Mouse (Mus musculus): ENCODE results near the gene Ltk.
"Not testable (repeated sequence)": the region's sequence is repeated elsewhere in the genome, so short reads cannot be mapped to it uniquely, and the experiment has no call there.

Gene Ltk

GRCm38 (mm10) chr2:119758101-119758843, 2.0 kb downstream of the Ltk start:
- DNase-seq: peak; percentile 36 to 38

GRCm38 (mm10) chr2:119757601-119758100, 2.6 kb downstream of the Ltk start:
- DNase-seq: peak in 1 of 2 experiments; percentile 21

GRCm38 (mm10) chr2:119749260-119749659, 11.0 kb downstream of the Ltk start:
- no peak for DNase-seq

GRCm38 (mm10) chr2:119747554-119747953, 12.7 kb downstream of the Ltk start:
- DNase-seq: no peak

GRCm38 (mm10) chr2:119745281-119745680, 14.9 kb downstream of the Ltk start:
- DNase-seq: peak in 1 of 2 experiments; percentile 18

GRCm38 (mm10) chr2:119744163-119745111, 15.8 kb downstream of the Ltk start:
- peak; percentile 68 to 81 for DNase-seq

DNA sequence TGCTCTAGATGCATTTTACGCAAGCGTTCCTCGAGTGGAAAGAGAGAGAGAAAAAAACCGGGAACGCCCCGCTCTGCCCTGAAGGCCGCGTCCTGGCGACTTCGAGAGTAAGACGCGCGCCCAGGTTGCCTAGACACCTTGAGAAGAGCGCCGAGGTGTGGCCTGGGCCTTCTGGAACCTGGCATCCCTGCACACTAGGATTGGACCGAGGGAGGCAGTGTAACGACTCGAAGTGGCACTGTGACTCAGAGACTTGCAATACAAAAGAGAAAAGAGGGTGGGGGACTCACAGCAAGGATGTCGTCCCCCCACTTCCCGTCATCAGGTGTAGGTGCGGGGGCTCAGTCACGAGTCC, 16.4 kb downstream of the Ltk start:
- peak; percentile 57 to 78 for DNase-seq

DNA sequence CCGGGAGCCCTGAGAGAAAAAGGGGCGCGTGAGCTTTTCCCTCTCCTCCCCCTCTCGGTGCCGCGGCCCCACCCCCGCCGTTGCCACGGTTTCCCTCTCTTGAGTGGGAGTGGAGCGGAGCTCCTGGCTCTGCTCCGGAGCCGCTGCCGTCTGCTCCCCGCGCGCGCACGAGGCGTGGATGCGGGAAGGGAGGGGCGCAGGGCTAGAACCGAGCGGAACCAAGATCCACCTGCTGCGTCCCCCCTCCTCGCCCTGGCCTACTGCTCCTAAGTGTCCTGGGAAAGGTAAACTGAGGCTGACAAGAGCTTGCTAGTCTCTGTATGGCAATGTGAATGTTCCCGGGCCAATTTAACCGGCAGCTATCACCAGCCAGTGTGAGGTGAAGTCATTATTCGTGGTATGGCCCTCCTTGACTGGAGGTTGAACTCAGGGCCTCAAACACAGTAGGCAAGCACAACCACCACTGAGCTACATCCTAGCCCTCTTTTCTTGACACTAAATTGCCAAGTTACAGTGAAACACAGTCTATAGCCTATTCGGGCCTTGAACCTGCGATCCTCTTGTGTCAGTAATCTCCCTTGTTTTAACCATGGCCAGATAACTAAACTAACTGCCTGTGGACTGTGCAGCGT, 16.9 kb downstream of the Ltk start:
- DNase-seq: peak; percentile 26 to 59

- peak; percentile 39 to 41 for DNase-seq
Measured at GRCm38 (mm10) chr2:119742461-119743175, 17.6 kb downstream of the Ltk start.

- peak; percentile 58 for DNase-seq
Measured at GRCm38 (mm10) chr2:119741581-119742411, 18.4 kb downstream of the Ltk start, which contains the start of gene Itpka. Gene Itpka (plus strand): TSS chr2:119742337.

DNA sequence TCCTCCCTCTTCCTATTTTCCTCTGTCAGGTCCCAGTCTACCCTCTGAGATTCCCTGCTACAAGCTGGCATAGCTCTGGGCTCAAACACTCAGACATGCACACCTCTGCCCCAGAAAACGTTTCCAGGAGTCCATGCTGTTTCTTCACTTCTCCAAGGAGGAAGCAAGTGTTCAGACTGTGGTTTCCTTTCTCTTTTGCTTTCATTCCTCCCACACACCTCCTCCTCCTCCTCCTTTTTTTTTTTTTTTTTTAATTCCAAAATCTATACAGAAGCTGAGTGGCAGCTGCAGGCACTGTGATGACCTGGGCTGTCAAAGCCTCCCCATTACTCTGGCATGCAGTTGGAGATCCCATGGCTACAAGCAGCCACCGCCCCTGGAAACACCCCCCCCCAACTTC, 19.7 kb downstream of the Ltk start:
- DNase-seq: no peak

- DNase-seq: no peak
Measured at GRCm38 (mm10) chr2:119737124-119737523, 23.1 kb downstream of the Ltk start.

DNA sequence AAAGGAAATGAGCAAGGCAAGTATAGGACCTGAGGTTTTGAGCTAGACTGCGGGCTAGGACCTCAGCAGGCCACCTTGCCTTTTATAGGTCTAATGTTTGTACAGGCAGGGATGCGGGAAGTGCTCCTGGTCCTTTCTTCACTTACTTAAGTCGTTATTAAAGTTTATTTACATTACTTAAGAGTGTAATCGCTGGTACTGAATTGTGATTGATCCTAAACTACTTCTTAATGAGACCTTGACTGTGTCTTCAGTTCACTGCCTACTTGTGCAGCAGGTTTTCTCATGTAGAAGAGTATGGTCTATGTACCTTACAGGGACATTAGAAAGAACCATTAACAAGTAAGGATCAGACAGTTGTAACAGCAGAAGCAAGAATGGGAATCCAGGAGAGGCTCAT, 29.5 kb downstream of the Ltk start:
- DNase-seq: no peak

GRCm38 (mm10) chr2:119727762-119728416, 32.3 kb downstream of the Ltk start:
- DNase-seq: no peak

DNA sequence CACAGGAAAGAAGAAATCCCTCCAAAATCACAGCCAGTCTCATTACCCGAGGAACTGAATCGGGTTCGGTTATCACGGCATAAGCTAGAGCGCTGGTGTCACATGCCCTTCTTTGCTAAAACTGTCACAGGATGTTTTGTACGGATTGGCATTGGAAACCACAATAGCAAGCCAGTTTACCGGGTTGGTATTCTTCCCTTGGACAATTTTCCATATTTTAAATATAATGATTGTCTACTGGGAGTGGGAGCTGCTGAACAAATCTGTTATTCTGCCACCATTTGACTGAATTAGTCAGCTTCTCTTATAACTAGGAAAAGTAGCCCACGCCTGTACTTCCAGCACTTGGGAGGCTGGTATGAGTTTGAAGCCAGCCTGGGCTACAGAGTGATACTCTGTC, 39.2 kb downstream of the Ltk start:
- DNase-seq: no peak

DNA sequence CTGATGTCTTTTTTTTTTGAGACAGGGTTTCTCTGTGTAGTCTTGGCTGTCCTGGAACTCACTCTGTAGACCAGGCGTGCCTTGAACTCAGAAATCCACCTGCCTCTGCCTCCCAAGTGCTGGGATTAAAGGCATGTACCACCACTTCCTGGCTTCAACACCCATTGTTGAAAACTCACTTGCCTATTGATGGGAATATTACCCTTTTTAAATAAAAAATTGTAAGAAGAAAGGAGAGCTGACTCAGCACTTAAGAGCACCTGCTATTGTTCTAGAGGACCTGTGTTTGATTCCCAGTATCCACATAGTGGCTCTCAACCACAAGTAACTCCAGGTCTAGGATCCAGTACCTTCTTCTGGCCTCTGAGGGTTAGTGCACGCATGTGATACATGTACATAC, 44.4 kb downstream of the Ltk start:
- not testable (repeated sequence) for DNase-seq

DNA sequence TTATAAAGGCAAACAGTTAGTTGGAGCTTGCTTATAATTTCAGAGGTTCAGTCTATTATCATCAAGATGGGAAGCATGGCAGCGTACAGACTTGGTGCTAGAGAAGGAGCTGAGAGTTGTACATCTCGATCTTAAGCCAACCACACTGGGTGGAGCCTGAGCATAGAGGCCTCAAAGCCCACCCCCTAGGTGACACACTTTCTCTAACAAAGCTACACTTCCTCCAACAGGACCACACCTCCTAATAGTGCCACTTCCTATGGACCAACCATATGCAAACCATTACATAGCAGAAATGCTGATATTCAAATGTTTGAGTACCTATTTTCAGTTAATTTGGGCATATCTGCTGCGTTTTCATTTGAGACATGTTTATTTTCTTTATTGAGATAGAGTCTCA, 50.2 kb downstream of the Ltk start:
- DNase-seq: no peak

GRCm38 (mm10) chr2:119707676-119708075, 52.6 kb downstream of the Ltk start:
- no peak for DNase-seq

DNA sequence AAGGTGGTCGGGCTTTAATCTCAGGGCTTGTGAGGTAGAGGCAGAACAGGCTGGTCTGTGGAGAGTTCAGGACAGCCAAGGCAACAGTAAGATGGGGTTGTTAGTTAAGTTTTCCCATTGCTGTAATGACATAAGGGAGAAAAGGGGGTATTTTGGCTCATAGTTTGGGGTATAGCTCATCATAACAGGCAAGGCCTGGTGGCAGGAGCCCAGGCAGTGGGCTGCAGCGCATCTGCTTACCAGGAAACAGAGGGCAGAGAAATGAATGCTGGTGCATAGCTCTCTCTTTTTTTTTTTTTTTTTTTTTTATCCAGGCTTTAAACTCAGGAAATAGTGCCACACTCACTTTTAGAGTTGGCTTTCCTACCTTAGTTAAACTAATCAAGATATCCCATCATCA, 57.1 kb downstream of the Ltk start:
- no peak for DNase-seq
